Mouse (Mus musculus) heart, embryonic 15.5 days (tissue): ENCODE measurements around the gene Rela. TPM values are rescaled to one million over a fixed set of nuclear protein-coding genes. Genes with fewer than 3 reads are reported as not detected.

Source experiments
- ATAC-seq: fragments of 200-750 bp; cut with Nextera tagmentation; replicated peaks from 2 replicates; pipeline ENCODE4 v1.8.0; 2017; ENCODE audit warnings: low read depth, moderate TSS enrichment; ENCODE audit not compliant: insufficient number of reproducible peaks, insufficient read depth, low FRiP score
- H3K27ac ChIP-seq: fragments of 300-500 bp; sonication (generic); 2 replicates; pipeline ENCODE4 v1.5.1; 2015; ENCODE audit warnings: mild to moderate bottlenecking, inconsistent platforms
- H3K27me3 ChIP-seq: fragments of 300-500 bp; sonication (generic); 2 replicates; pipeline ENCODE4 v1.6.1; 2015; ENCODE audit warnings: inconsistent platforms
- H3K36me3 ChIP-seq: fragments of 300-500 bp; sonication (generic); 2 replicates; pipeline ENCODE4 v1.6.1; 2015; ENCODE audit warnings: mild to moderate bottlenecking, inconsistent platforms
- H3K4me1 ChIP-seq: fragments of 300-500 bp; sonication (generic); replicated peaks from 2 replicates; pipeline ENCODE4 v1.6.1; 2015; ENCODE audit warnings: inconsistent platforms
- H3K4me2 ChIP-seq: fragments of 300-500 bp; sonication (generic); 2 replicates; pipeline ENCODE4 v1.6.1; 2015; ENCODE audit warnings: inconsistent platforms, mild to moderate bottlenecking, moderate library complexity
- H3K4me3 ChIP-seq: fragments of 300-500 bp; sonication (generic); 2 replicates; pipeline ENCODE4 v1.5.1; 2015; ENCODE audit warnings: mild to moderate bottlenecking, inconsistent platforms
- H3K9ac ChIP-seq: fragments of 300-500 bp; sonication (generic); 2 replicates; pipeline ENCODE4 v1.6.1; 2015; ENCODE audit warnings: mild to moderate bottlenecking, inconsistent platforms
- H3K9me3 ChIP-seq: fragments of 300-500 bp; sonication (generic); replicated peaks from 2 replicates; pipeline ENCODE4 v1.6.1; 2016; ENCODE audit warnings: inconsistent platforms
- WGBS: fragments of 180-500 bp; shearing (Covaris S2); methylation state at CpG from one replicate; pipeline ENCODE4 v1.1.7; 2015; ENCODE audit warnings: mixed read lengths; 5-methylcytosine and 5-hydroxymethylcytosine counted together
- polyA plus RNA-seq: library from polyadenylated mRNA; unstranded; fragments of >200 nt; fragmentation: Nextera tagmentation; extraction: Ambion mirVana; gene quantifications from 2 replicates; pipeline ENCODE4 v1.2.1, GENCODE M21; 2015

Gene Rela
- polyA plus RNA-seq, 1 experiment from 2014 or later: 33.2 TPM

DNA sequence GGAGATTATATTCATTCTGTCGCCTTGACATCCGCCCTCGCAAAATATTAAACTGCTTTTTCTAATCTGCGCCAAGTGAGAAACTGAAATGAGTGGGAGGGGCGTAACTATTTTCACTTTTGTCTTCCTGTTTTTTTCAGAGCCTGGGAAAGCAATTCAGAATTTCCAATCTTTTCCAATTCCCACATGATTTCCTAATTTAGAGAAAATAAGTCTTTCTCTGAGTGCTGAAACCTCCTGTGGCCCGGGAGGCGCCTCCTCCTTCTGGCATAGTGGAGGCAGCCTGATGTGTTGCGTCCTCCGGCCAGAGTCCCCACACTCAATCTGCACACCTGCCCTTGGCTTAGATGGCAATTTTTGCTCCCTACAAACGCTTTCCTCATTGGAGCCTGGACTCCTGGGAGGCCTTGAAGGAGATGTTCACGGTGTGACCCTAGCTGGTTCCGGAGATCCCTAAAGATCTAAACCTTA is 677 bp upstream of the Rela start:
- no peak for ATAC-seq
- no peaks in the 10 kb centered on the region for H3K27me3 ChIP-seq
- WGBS: 33% methylated on average over 12 of the region's 12 CpGs
- H3K36me3 ChIP-seq: peaks cover 23% of the 10 kb centered on the region
- H3K4me3 ChIP-seq: peak overlapping the region; percentile 80
- peak overlapping the region; percentile 84 for H3K4me2 ChIP-seq
- peaks cover 41% of the 10 kb centered on the region for H3K4me1 ChIP-seq
- peak overlapping the region; percentile 89 for H3K9ac ChIP-seq
- no peaks in the 10 kb centered on the region for H3K9me3 ChIP-seq
- peak overlapping the region; percentile 93 for H3K27ac ChIP-seq

DNA sequence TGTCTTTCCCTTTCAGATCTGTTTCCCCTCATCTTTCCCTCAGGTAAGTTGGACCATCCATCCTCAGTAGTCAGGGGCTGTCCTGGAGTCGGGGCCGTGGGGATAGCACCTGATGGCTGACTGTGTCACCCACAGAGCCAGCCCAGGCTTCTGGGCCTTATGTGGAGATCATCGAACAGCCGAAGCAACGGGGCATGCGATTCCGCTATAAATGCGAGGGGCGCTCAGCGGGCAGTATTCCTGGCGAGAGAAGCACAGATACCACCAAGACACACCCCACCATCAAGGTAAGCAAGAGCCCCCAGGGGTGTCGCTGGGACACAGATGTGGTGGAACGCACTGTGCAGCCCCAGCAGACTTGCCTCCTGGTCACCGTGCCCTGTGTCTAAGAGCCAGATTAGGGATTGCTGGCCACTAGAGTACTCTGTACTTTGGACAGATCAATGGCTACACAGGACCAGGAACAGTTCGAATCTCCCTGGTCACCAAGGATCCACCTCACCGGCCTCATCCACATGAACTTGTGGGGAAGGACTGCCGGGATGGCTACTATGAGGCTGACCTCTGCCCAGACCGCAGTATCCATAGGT is 1.2 kb downstream of the Rela start:
- Histone ChIP-seq H3K9me3 (no peaks in the 10 kb centered on the region), H3K4me3 (peak overlapping the region; percentile 80), H3K9ac (peak overlapping the region; percentile 89), H3K36me3 (peaks cover 40% of the 10 kb centered on the region), H3K4me1 (peaks cover 41% of the 10 kb centered on the region), H3K27me3 (no peaks in the 10 kb centered on the region), H3K4me2 (peak overlapping the region; percentile 84), H3K27ac (no peak overlapping the region)
- ATAC-seq: no peak
- WGBS: 89% methylated on average over 18 of the region's 18 CpGs

DNA sequence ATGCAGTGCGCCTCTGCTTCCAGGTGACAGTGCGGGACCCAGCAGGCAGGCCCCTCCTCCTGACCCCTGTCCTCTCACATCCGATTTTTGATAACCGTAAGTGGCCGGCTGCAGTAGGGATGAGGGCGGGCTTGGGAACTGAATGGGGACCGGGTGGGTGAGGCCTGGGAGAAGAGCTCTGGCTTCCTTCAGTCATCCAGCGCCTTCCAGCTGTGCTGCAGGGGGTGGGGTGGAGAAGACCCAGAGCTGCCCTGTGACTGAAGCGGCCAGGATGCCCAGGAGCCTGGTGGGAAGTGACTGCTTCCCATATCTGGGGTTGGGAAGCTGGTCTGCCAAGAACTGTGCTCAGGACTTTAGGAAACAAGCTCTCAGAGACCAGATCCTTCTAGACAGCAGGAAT is 3.1 kb downstream of the Rela start:
- H3K4me3 ChIP-seq: no peak overlapping the region
- no peaks in the 10 kb centered on the region for H3K27me3 ChIP-seq
- WGBS: 34% methylated on average over 9 of the region's 9 CpGs
- peak overlapping the region; percentile 8; the same call in 1 of the 2 replicates for H3K27ac ChIP-seq
- H3K4me1 ChIP-seq: peaks cover 41% of the 10 kb centered on the region
- no peaks in the 10 kb centered on the region for H3K9me3 ChIP-seq
- no peak overlapping the region for H3K4me2 ChIP-seq
- H3K9ac ChIP-seq: no peak overlapping the region
- H3K36me3 ChIP-seq: peaks cover 53% of the 10 kb centered on the region
- ATAC-seq: no peak

GRCm38 (mm10) chr19:5641021-5641420 is 3.7 kb downstream of the Rela start:
- Histone ChIP-seq H3K36me3 (peaks cover 60% of the 10 kb centered on the region), H3K4me2 (no peak overlapping the region), H3K4me3 (no peak overlapping the region), H3K4me1 (peaks cover 40% of the 10 kb centered on the region), H3K27me3 (no peaks in the 10 kb centered on the region), H3K9me3 (no peaks in the 10 kb centered on the region), H3K27ac (0 out of 2 replicates have a peak overlapping the region, but pooled peaks have one; percentile 8), H3K9ac (no peak overlapping the region)
- WGBS: 75% methylated on average over 17 of the region's 17 CpGs
- no peak for ATAC-seq

- H3K27ac ChIP-seq: no peak overlapping the region
- no peaks in the 10 kb centered on the region for H3K9me3 ChIP-seq
- no peak overlapping the region for H3K4me3 ChIP-seq
- no peak overlapping the region for H3K4me2 ChIP-seq
- H3K27me3 ChIP-seq: no peaks in the 10 kb centered on the region
- peaks cover 64% of the 10 kb centered on the region for H3K36me3 ChIP-seq
- no peak for ATAC-seq
- WGBS: 83% methylated on average over 8 of the region's 8 CpGs
- H3K9ac ChIP-seq: no peak overlapping the region
- peaks cover 34% of the 10 kb centered on the region for H3K4me1 ChIP-seq
Measured at GRCm38 (mm10) chr19:5641641-5642040, 4.4 kb downstream of the Rela start.

DNA sequence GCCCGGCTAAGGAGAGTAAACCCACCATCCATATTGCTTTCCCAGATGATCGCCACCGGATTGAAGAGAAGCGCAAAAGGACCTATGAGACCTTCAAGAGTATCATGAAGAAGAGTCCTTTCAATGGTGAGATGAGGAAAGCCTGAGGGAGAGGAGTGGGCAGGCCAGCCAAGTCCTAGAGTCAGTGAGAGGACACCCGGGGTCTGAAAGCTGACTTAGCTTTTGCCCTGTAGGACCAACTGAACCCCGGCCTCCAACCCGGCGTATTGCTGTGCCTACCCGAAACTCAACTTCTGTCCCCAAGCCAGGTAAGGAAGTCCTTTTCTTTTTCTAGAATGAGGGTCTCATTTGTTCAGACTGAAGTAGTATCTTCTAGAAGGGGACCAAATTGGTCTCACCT is 8.0 kb downstream of the Rela start:
- Histone ChIP-seq H3K9me3 (no peaks in the 10 kb centered on the region), H3K27me3 (no peaks in the 10 kb centered on the region), H3K4me3 (no peak overlapping the region), H3K9ac (no peak overlapping the region), H3K27ac (no peak overlapping the region), H3K4me1 (peaks cover 29% of the 10 kb centered on the region), H3K4me2 (no peak overlapping the region), H3K36me3 (peaks cover 69% of the 10 kb centered on the region)
- 98% methylated on average over 9 of the region's 9 CpGs for WGBS
- ATAC-seq: no peak

DNA sequence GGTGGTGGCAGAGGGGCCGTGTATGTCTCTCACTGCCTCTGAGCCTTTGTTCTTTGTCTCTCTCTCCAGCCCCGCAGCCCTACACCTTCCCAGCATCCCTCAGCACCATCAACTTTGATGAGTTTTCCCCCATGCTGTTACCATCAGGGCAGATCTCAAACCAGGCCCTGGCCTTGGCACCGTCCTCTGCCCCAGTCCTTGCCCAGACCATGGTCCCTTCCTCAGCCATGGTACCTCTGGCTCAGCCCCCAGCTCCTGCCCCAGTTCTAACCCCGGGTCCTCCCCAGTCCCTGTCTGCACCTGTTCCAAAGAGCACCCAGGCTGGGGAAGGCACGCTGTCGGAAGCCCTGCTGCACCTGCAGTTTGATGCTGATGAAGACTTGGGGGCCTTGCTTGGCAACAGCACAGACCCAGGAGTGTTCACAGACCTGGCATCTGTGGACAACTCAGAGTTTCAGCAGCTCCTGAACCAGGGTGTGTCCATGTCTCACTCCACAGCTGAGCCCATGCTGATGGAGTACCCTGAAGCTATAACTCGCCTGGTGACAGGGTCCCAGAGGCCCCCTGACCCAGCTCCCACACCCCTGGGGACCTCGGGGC is 9.5 kb downstream of the Rela start:
- Histone ChIP-seq H3K9ac (no peak overlapping the region), H3K27ac (no peak overlapping the region), H3K27me3 (no peaks in the 10 kb centered on the region), H3K9me3 (no peaks in the 10 kb centered on the region), H3K4me1 (peaks cover 21% of the 10 kb centered on the region), H3K36me3 (peaks cover 68% of the 10 kb centered on the region), H3K4me3 (no peak overlapping the region), H3K4me2 (no peak overlapping the region)
- WGBS: 87% methylated on average over 8 of the region's 8 CpGs
- no peak for ATAC-seq

GRCm38 (mm10) chr19:5647791-5648190 is 10.5 kb downstream of the Rela start:
- Histone ChIP-seq H3K9ac (no peak overlapping the region), H3K36me3 (peaks cover 67% of the 10 kb centered on the region), H3K4me2 (no peak overlapping the region), H3K9me3 (no peaks in the 10 kb centered on the region), H3K27ac (peak overlapping the region; percentile 86), H3K27me3 (no peaks in the 10 kb centered on the region), H3K4me1 (peaks cover 21% of the 10 kb centered on the region), H3K4me3 (no peak overlapping the region)
- WGBS: 90% methylated on average over 6 of the region's 6 CpGs
- ATAC-seq: no peak

DNA sequence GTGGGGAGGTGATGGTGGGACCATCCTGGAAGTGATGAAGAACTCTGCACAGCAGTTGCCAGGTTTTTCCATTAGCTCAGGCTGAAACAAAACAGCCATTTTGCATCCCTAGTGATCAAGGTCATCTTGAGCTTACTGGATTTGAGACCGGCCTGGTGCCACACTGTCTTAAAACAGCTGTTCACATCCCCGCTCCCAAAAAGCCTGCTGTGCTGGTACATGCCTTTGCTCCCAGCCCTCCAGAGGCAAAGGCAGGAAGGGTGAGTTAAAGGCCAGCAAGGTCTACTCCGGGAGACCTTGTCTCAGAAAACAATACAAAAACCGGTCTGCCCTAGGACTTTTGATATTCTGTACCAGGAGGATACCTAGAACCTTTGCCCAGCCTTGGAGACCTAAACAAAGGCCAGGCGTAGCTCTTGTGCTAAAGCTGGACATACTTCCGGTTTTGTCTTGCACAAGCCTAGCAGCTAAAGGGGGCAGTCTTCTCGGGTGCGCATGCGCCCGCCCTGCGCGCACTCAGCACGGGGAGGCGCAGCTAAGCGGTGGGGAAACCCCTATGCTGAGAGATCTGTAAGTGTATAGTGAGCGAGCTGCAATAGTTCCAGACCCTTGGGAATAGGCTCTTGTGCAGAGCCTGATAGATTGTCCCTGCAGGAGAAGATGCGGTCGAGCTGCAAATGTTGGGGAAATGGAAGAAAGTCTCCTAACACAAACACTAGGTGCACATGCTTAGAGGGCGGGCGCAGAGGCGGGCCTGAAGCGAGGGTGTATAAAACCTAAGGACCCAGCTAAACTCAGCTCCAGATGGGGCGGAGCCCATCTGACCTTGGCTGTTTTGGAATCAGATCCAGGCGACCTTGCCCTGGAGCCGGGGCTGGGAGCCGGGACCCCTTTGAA is 11.4 kb downstream of the Rela start:
- WGBS: 10% methylated on average over 26 of the region's 26 CpGs
- Histone ChIP-seq H3K36me3 (peaks cover 67% of the 10 kb centered on the region), H3K27ac (peak overlapping the region; percentile 86), H3K9me3 (no peaks in the 10 kb centered on the region), H3K4me3 (peak overlapping the region; percentile 41), H3K27me3 (no peaks in the 10 kb centered on the region; the same call in 1 of the 2 replicates), H3K4me1 (peaks cover 21% of the 10 kb centered on the region), H3K9ac (peak overlapping the region; percentile 46), H3K4me2 (peak overlapping the region; percentile 65)
- ATAC-seq: peak; percentile 87

GRCm38 (mm10) chr19:5649298-5649741 is 12.0 kb downstream of the Rela start:
- peak; percentile 23 for ATAC-seq
- peaks cover 27% of the 10 kb centered on the region for H3K4me1 ChIP-seq
- H3K27me3 ChIP-seq: peaks cover 5% of the 10 kb centered on the region; the same call in 1 of the 2 replicates
- peak overlapping the region; percentile 46 for H3K9ac ChIP-seq
- peak overlapping the region; percentile 86 for H3K27ac ChIP-seq
- WGBS: 52% methylated on average over 6 of the region's 6 CpGs
- H3K4me3 ChIP-seq: peak overlapping the region; percentile 41
- peak overlapping the region; percentile 65 for H3K4me2 ChIP-seq
- H3K36me3 ChIP-seq: peaks cover 70% of the 10 kb centered on the region
- no peaks in the 10 kb centered on the region for H3K9me3 ChIP-seq
